Mouse (Mus musculus) embryonic facial prominence, embryonic 12.5 days (tissue): Measurements from ENCODE around the gene S100pbp. TPM values are rescaled to one million over a fixed set of nuclear protein-coding genes. Genes with fewer than 3 reads are reported as not detected.
A peak's percentile ranks its signal among the peaks of the same experiment; 100 is the strongest.
"Not testable (repeated sequence)": the region's sequence is repeated elsewhere in the genome, so short reads cannot be mapped to it uniquely, and the experiment has no call there.

ENCODE experiments used
- ATAC-seq: fragments of 200-750 bp; cut with Nextera tagmentation; 2 replicates; pipeline ENCODE4 v1.8.0; 2017; ENCODE audit not compliant: insufficient number of reproducible peaks, insufficient read depth, low FRiP score, low TSS enrichment
- H3K27ac ChIP-seq: fragments of 300-500 bp; sonication (generic); 2 replicates; pipeline ENCODE4 v1.5.1; 2016; ENCODE audit warnings: mild to moderate bottlenecking
- H3K27me3 ChIP-seq: fragments of 300-500 bp; sonication (generic); 2 replicates; pipeline ENCODE4 v1.6.1; 2016; ENCODE audit warnings: mild to moderate bottlenecking, moderate library complexity
- H3K36me3 ChIP-seq: fragments of 300-500 bp; sonication (generic); 2 replicates; pipeline ENCODE4 v1.6.1; 2016; ENCODE audit warnings: mild to moderate bottlenecking
- H3K4me1 ChIP-seq: fragments of 300-500 bp; sonication (generic); 2 replicates; pipeline ENCODE4 v1.6.1; 2016
- H3K4me2 ChIP-seq: fragments of 300-500 bp; sonication (generic); replicated peaks from 2 replicates; pipeline ENCODE4 v1.6.1; 2016; ENCODE audit warnings: mild to moderate bottlenecking, moderate library complexity
- H3K4me3 ChIP-seq: fragments of 300-500 bp; sonication (generic); 2 replicates; pipeline ENCODE4 v1.5.1; 2016; ENCODE audit warnings: mild to moderate bottlenecking
- H3K9ac ChIP-seq: fragments of 300-500 bp; sonication (generic); 2 replicates; pipeline ENCODE4 v1.6.1; 2016; ENCODE audit warnings: mild to moderate bottlenecking, moderate library complexity
- H3K9me3 ChIP-seq: fragments of 300-500 bp; sonication (generic); 2 replicates; pipeline ENCODE4 v1.6.1; 2016; ENCODE audit warnings: mild to moderate bottlenecking, moderate library complexity
- WGBS: fragments of 180-500 bp; shearing (Covaris S2); methylation state at CpG from one replicate; pipeline ENCODE4 v1.1.7; 2016; 5-methylcytosine and 5-hydroxymethylcytosine counted together
- polyA plus RNA-seq: library from polyadenylated mRNA; unstranded; fragments of >200 nt; fragmentation: Nextera tagmentation; extraction: Ambion mirVana; gene quantifications from 2 replicates; pipeline ENCODE4 v1.2.1, GENCODE M21; 2016

Gene S100pbp
- polyA plus RNA-seq, 1 experiment from 2014 or later, result 28.7 TPM

- Histone ChIP-seq H3K4me3 (no peak overlapping the region), H3K9me3 (no peaks in the 10 kb centered on the region), H3K27ac (peak overlapping the region; percentile 67), H3K9ac (no peak overlapping the region), H3K4me1 (peaks cover 20% of the 10 kb centered on the region), H3K4me2 (no peak overlapping the region), H3K36me3 (peaks cover 84% of the 10 kb centered on the region), H3K27me3 (peaks cover 19% of the 10 kb centered on the region)
- 54% methylated on average over 7 of the region's 7 CpGs for WGBS
- no peak for ATAC-seq
Measured at GRCm38 (mm10) chr4:129218569-129219175, 29.1 kb upstream of the S100pbp start.

- H3K4me2 ChIP-seq, H3K9me3 ChIP-seq, ATAC-seq, H3K4me1 ChIP-seq, H3K4me3 ChIP-seq, H3K9ac ChIP-seq, H3K27ac ChIP-seq, H3K27me3 ChIP-seq: not testable (repeated sequence)
- WGBS, result 69% methylated on average over 3 of the region's 3 CpGs
- peaks cover 90% of the 10 kb centered on the region for H3K36me3 ChIP-seq
Measured at GRCm38 (mm10) chr4:129212486-129212885, 23.0 kb upstream of the S100pbp start.

- Histone ChIP-seq H3K27ac (no peak overlapping the region), H3K36me3 (peaks cover 90% of the 10 kb centered on the region), H3K27me3 (no peaks in the 10 kb centered on the region), H3K4me1 (no peaks in the 10 kb centered on the region), H3K9me3 (no peaks in the 10 kb centered on the region), H3K9ac (no peak overlapping the region), H3K4me3 (no peak overlapping the region), H3K4me2 (no peak overlapping the region)
- WGBS, result 83% methylated on average over 4 of the region's 4 CpGs
- ATAC-seq, result no peak
Measured at GRCm38 (mm10) chr4:129211461-129211860, 21.9 kb upstream of the S100pbp start.

- Histone ChIP-seq H3K4me2 (no peak overlapping the region), H3K4me3 (no peak overlapping the region), H3K27ac (no peak overlapping the region), H3K36me3 (peaks cover 89% of the 10 kb centered on the region), H3K9ac (no peak overlapping the region), H3K9me3 (no peaks in the 10 kb centered on the region), H3K4me1 (no peaks in the 10 kb centered on the region), H3K27me3 (no peaks in the 10 kb centered on the region)
- WGBS, result 59% methylated on average over 7 of the region's 7 CpGs
- no peak for ATAC-seq
Measured at GRCm38 (mm10) chr4:129209504-129209903, 20.0 kb upstream of the S100pbp start.

- WGBS, result 92% methylated on average over 8 of the region's 8 CpGs
- Histone ChIP-seq H3K36me3 (peaks cover 89% of the 10 kb centered on the region), H3K9me3 (no peaks in the 10 kb centered on the region)
Measured at GRCm38 (mm10) chr4:129206792-129207191, 17.3 kb upstream of the S100pbp start.

GRCm38 (mm10) chr4:129204655-129205054 is 15.1 kb upstream of the S100pbp start:
- Histone ChIP-seq H3K27ac (no peak overlapping the region), H3K4me3 (no peak overlapping the region), H3K4me2 (no peak overlapping the region), H3K9me3 (no peaks in the 10 kb centered on the region), H3K27me3 (no peaks in the 10 kb centered on the region), H3K36me3 (peaks cover 88% of the 10 kb centered on the region), H3K9ac (no peak overlapping the region), H3K4me1 (no peaks in the 10 kb centered on the region)
- ATAC-seq, result no peak
- 93% methylated on average over 10 of the region's 10 CpGs for WGBS

More at GRCm38 (mm10) chr4:129206792-129207191, 17.3 kb upstream of the S100pbp start:
- H3K4me1 ChIP-seq, result no peaks in the 10 kb centered on the region
- ATAC-seq, result no peak
- H3K9ac ChIP-seq, result no peak overlapping the region
- no peak overlapping the region for H3K4me2 ChIP-seq
- H3K27ac ChIP-seq, result no peak overlapping the region
- no peak overlapping the region for H3K4me3 ChIP-seq
- H3K27me3 ChIP-seq, result no peaks in the 10 kb centered on the region

- Histone ChIP-seq H3K4me2 (no peak overlapping the region), H3K27ac (no peak overlapping the region), H3K9ac (no peak overlapping the region), H3K27me3 (no peaks in the 10 kb centered on the region), H3K36me3 (peaks cover 60% of the 10 kb centered on the region), H3K4me1 (no peaks in the 10 kb centered on the region), H3K4me3 (no peak overlapping the region), H3K9me3 (no peaks in the 10 kb centered on the region)
- 93% methylated on average over 6 of the region's 6 CpGs for WGBS
- ATAC-seq, result no peak
Measured at GRCm38 (mm10) chr4:129197514-129197913, 8.0 kb upstream of the S100pbp start.

GRCm38 (mm10) chr4:129194280-129194679 is 4.8 kb upstream of the S100pbp start:
- Histone ChIP-seq H3K27ac (no peak overlapping the region), H3K27me3 (no peaks in the 10 kb centered on the region), H3K4me3 (no peak overlapping the region), H3K36me3 (peaks cover 35% of the 10 kb centered on the region), H3K9ac (no peak overlapping the region), H3K4me1 (peaks cover 13% of the 10 kb centered on the region), H3K9me3 (no peaks in the 10 kb centered on the region), H3K4me2 (no peak overlapping the region)
- ATAC-seq, result no peak
- WGBS, result 92% methylated on average over 1 of the region's 1 CpGs

GRCm38 (mm10) chr4:129191691-129192090 is 2.2 kb upstream of the S100pbp start:
- Histone ChIP-seq H3K27ac (no peak overlapping the region), H3K9ac (no peak overlapping the region), H3K9me3 (no peaks in the 10 kb centered on the region), H3K4me2 (no peak overlapping the region), H3K36me3 (peaks cover 19% of the 10 kb centered on the region), H3K4me3 (no peak overlapping the region), H3K4me1 (peaks cover 16% of the 10 kb centered on the region), H3K27me3 (no peaks in the 10 kb centered on the region)
- 55% methylated on average over 5 of the region's 5 CpGs for WGBS
- ATAC-seq, result no peak

GRCm38 (mm10) chr4:129190538-129190937 is 1.0 kb upstream of the S100pbp start:
- Histone ChIP-seq H3K36me3 (0 out of 2 replicates have a peak, but pooled peaks cover 11% of the 10 kb centered on the region), H3K4me3 (peak overlapping the region; percentile 89), H3K27me3 (no peaks in the 10 kb centered on the region), H3K27ac (peak overlapping the region; percentile 84; the same call in 1 of the 2 replicates), H3K4me1 (peaks cover 16% of the 10 kb centered on the region), H3K4me2 (peak overlapping the region; percentile 86), H3K9ac (peak overlapping the region; percentile 83), H3K9me3 (no peaks in the 10 kb centered on the region)
- 3% methylated on average over 11 of the region's 12 CpGs for WGBS
- no peak for ATAC-seq

GRCm38 (mm10) chr4:129188803-129189541 is 555 bp downstream of the S100pbp start:
- H3K36me3 ChIP-seq, result 0 out of 2 replicates have a peak, but pooled peaks cover 4% of the 10 kb centered on the region
- peak overlapping the region; percentile 89 for H3K4me3 ChIP-seq
- H3K4me1 ChIP-seq, result peaks cover 16% of the 10 kb centered on the region
- no peaks in the 10 kb centered on the region for H3K27me3 ChIP-seq
- H3K27ac ChIP-seq, result peak overlapping the region; percentile 93
- ATAC-seq, result peak; percentile 44
- H3K9ac ChIP-seq, result peak overlapping the region; percentile 89
- WGBS, result under 1% methylated on average over 59 of the region's 74 CpGs
- no peaks in the 10 kb centered on the region for H3K9me3 ChIP-seq
- H3K4me2 ChIP-seq, result peak overlapping the region; percentile 58
